Mouse (Mus musculus) myocyte (in vitro differentiated cells): ENCODE measurements around the gene Kidins220. TPM values are rescaled to one million over a fixed set of nuclear protein-coding genes. Genes with fewer than 3 reads are reported as not detected.
A peak's percentile ranks its signal among the peaks of the same experiment; 100 is the strongest.

Source experiments
- H3K27me3 ChIP-seq: one replicate; pipeline ENCODE4 v1.6.1; 2011; ENCODE audit not compliant: control insufficient read depth, insufficient read depth, insufficient read length
- H3K36me3 ChIP-seq: one replicate; pipeline ENCODE4 v1.6.1; 2011; ENCODE audit not compliant: control insufficient read depth, insufficient read depth
- H3K4me2 ChIP-seq: one replicate; pipeline ENCODE4 v1.6.1; 2011; ENCODE audit warnings: low read depth, control low read depth
- H3K4me3 ChIP-seq: one replicate; pipeline ENCODE4 v1.5.1; 2011; ENCODE audit warnings: mild to moderate bottlenecking, control low read depth, moderate library complexity
- H3K79me2 ChIP-seq: one replicate; pipeline ENCODE4 v1.6.1; 2011; ENCODE audit not compliant: control insufficient read depth, insufficient read depth
- H3ac ChIP-seq: one replicate; pipeline ENCODE4 v1.6.1; 2011; ENCODE audit not compliant: control insufficient read depth, insufficient read length
- CEBPB ChIP-seq: IDR thresholded peaks from 2 replicates; pipeline ENCODE4 v1.6.1; 2011; ENCODE audit warnings: mild to moderate bottlenecking, moderate library complexity; ENCODE audit not compliant: poor library complexity, insufficient read depth, severe bottlenecking
- E2F4 ChIP-seq: IDR thresholded peaks from one replicate; pipeline ENCODE4 v1.6.1; 2011; ENCODE audit warnings: mild to moderate bottlenecking, control low read depth, moderate library complexity; ENCODE audit not compliant: insufficient read depth
- MAX ChIP-seq: IDR thresholded peaks from one replicate; pipeline ENCODE4 v1.6.1; 2011; ENCODE audit warnings: low read depth, mild to moderate bottlenecking, control low read depth
- MYOD1 ChIP-seq, 3 experiments: IDR thresholded peaks; one replicate each; pipeline ENCODE4 v1.6.1; 2011; ENCODE audit warnings: control low read depth in 2 of 3, low read depth in 2 of 3, mild to moderate bottlenecking in 2 of 3, moderate library complexity in 1 of 3; ENCODE audit not compliant: insufficient read length in 2 of 3, control insufficient read depth in 1 of 3
- MYOG ChIP-seq, 3 experiments: IDR thresholded peaks; one replicate each; pipeline ENCODE4 v1.6.1; 2011; ENCODE audit warnings: control low read depth in 2 of 3, low read depth in 2 of 3, mild to moderate bottlenecking in 2 of 3; ENCODE audit not compliant: insufficient read length in 2 of 3, control insufficient read depth in 1 of 3, insufficient read depth in 1 of 3
- POLR2A ChIP-seq: IDR thresholded peaks from one replicate; pipeline ENCODE4 v1.6.1; 2011; ENCODE audit warnings: low read depth, mild to moderate bottlenecking, control low read depth, moderate library complexity; ENCODE audit not compliant: insufficient read length
- POLR2AphosphoS2 ChIP-seq: IDR thresholded peaks from one replicate; pipeline ENCODE4 v1.6.1; 2011; ENCODE audit warnings: low read depth, control low read depth; ENCODE audit not compliant: insufficient read length
- REST ChIP-seq: IDR thresholded peaks from one replicate; pipeline ENCODE4 v1.6.1; 2011; ENCODE audit warnings: mild to moderate bottlenecking, control low read depth, moderate library complexity; ENCODE audit not compliant: insufficient read depth, insufficient read length
- SRF ChIP-seq: IDR thresholded peaks from one replicate; pipeline ENCODE4 v1.6.1; 2011; ENCODE audit warnings: low read depth; ENCODE audit not compliant: control insufficient read depth, insufficient read length
- TCF12 ChIP-seq: IDR thresholded peaks from one replicate; pipeline ENCODE4 v1.6.1; 2011; ENCODE audit warnings: mild to moderate bottlenecking, control low read depth; ENCODE audit not compliant: poor library complexity, insufficient read depth, severe bottlenecking
- TCF3 ChIP-seq: IDR thresholded peaks from one replicate; pipeline ENCODE4 v1.6.1; 2011; ENCODE audit warnings: low read depth, control low read depth; ENCODE audit not compliant: insufficient read length
- USF1 ChIP-seq: IDR thresholded peaks from one replicate; pipeline ENCODE4 v1.6.1; 2011; ENCODE audit warnings: low read depth, mild to moderate bottlenecking, control low read depth, moderate library complexity
- polyA plus RNA-seq: library from polyadenylated mRNA; unstranded; fragments of >200 nt; fragmentation: generic; extraction: Trizol; gene quantifications from one replicate; pipeline ENCODE4 v1.2.1, GENCODE M21; 2012; ENCODE audit warnings: missing spikeins

The Kidins220 gene
- polyA plus RNA-seq, 1 experiment, result 33.3 TPM

DNA sequence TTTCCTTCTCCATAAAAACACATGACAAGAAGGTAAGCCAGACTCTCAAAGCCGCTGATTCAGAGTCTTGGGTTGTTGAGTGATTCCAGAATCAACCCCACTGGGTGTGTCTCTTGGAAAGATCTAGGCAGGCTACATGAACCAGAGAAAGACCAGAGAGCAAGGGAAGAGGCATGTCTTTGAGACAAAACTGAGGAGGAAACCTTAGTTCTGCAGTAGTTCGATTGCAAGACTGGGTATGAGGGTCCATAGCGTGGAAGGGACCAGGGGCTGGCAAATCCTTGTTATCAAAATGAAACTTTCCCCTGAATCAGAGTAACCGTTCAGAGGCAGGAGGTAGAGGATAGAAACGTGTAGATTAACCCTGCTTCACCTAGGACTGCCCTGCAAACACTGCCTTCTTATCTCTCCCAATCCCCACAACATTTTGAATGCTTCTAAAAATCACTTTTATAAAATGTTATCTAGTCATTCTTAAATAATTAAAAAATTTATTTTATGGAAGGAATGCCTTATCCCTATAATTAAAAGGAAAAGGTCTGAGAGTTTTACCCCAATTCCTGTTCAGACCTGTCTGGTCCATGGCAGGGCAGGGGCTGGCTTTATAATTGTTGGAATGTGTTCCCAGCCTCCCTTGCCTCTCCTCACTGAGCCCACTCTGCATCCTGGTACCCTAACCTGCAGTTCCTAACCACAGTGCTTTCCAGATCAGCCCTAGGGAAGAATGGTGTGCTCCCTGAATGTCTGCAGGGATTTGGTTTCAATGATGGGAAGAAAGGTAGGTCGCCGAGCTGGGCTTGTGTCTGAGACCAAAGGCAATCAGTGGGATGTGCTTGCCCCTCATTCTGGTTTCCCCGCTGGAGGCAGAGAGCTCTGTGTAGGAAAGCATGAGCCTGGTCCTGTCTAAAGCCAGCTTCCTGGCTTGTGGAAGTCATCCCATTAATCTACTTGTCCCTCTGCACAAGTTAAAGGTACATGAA lies 2.1 kb upstream of the Kidins220 start:
- H3K79me2 ChIP-seq, result peaks cover 22% of the 10 kb centered on the region
- TF ChIP-seq SRF (no peak), POLR2A (no peak), POLR2AphosphoS2 (no peak), MYOD1 (IDR thresholded peaks at IDR 0.05; ENCODE audit: control insufficient read depth in 1 of 3, insufficient read length in 2 of 3, low read depth in 2 of 3) (no peak), REST (no peak), USF1 (no peak), MYOG (IDR thresholded peaks at IDR 0.05; ENCODE audit: control insufficient read depth in 1 of 3, insufficient read depth in 1 of 3, insufficient read length in 2 of 3, low read depth in 2 of 3) (no peak), TCF12 (no peak), MAX (no peak), CEBPB (no peak), E2F4 (no peak), TCF3 (no peak)
- H3K36me3 ChIP-seq, result no peaks in the 10 kb centered on the region
- H3K27me3 ChIP-seq, result no peaks in the 10 kb centered on the region
- no peak overlapping the region for H3K4me3 ChIP-seq
- H3K4me2 ChIP-seq, result peak overlapping the region; percentile 46
- H3ac ChIP-seq, result no peak overlapping the region

GRCm38 (mm10) chr12:24973586-24973985 lies 1.1 kb upstream of the Kidins220 start:
- Histone ChIP-seq H3K27me3 (no peaks in the 10 kb centered on the region), H3K79me2 (peaks cover 23% of the 10 kb centered on the region), H3ac (no peak overlapping the region), H3K4me2 (peak overlapping the region; percentile 46), H3K4me3 (no peak overlapping the region), H3K36me3 (no peaks in the 10 kb centered on the region)
- TF ChIP-seq POLR2AphosphoS2, result no peak

GRCm38 (mm10) chr12:24975115-24975733 lies 499 bp downstream of the Kidins220 start:
- Histone ChIP-seq H3K36me3 (no peaks in the 10 kb centered on the region), H3K79me2 (peaks cover 30% of the 10 kb centered on the region), H3ac (peak overlapping the region; percentile 70), H3K4me2 (peak overlapping the region; percentile 98), H3K4me3 (peak overlapping the region; percentile 42), H3K27me3 (no peaks in the 10 kb centered on the region)
- TF ChIP-seq POLR2AphosphoS2, result no peak
- no peak for TF ChIP-seq CEBPB
- no peak for TF ChIP-seq REST
- no peak for TF ChIP-seq POLR2A
- no peak for TF ChIP-seq TCF12
- no peak for TF ChIP-seq MAX
- TF ChIP-seq MYOG (IDR thresholded peaks at IDR 0.05; ENCODE audit: control insufficient read depth in 1 of 3, insufficient read depth in 1 of 3, insufficient read length in 2 of 3, low read depth in 2 of 3), result no peak
- no peak for TF ChIP-seq USF1
- no peak for TF ChIP-seq TCF3
- TF ChIP-seq MYOD1 (IDR thresholded peaks at IDR 0.05; ENCODE audit: control insufficient read depth in 1 of 3, insufficient read length in 2 of 3, low read depth in 2 of 3), result no peak
- no peak for TF ChIP-seq SRF
- no peak for TF ChIP-seq E2F4

- Histone ChIP-seq H3K36me3 (peaks cover 16% of the 10 kb centered on the region), H3ac (no peak overlapping the region), H3K27me3 (no peaks in the 10 kb centered on the region), H3K4me2 (no peak overlapping the region), H3K4me3 (no peak overlapping the region), H3K79me2 (peaks cover 19% of the 10 kb centered on the region)
- TF ChIP-seq POLR2A (no peak), SRF (no peak), REST (no peak), TCF3 (no peak), MYOD1 (IDR thresholded peaks at IDR 0.05; ENCODE audit: control insufficient read depth in 1 of 3, insufficient read length in 2 of 3, low read depth in 2 of 3) (no peak), USF1 (no peak), MAX (no peak), TCF12 (no peak), CEBPB (no peak), MYOG (IDR thresholded peaks at IDR 0.05; ENCODE audit: control insufficient read depth in 1 of 3, insufficient read depth in 1 of 3, insufficient read length in 2 of 3, low read depth in 2 of 3) (no peak), POLR2AphosphoS2 (no peak), E2F4 (no peak)
These were observed 10.5 kb downstream of the Kidins220 start for GRCm38 (mm10) chr12:24985226-24985625.
